Mouse (Mus musculus) heart, adult 2 months (tissue): ENCODE measurements at regions not wholly inside any gene's neighbourhood (a gene's known extent, or its start where the extent isn't known, plus 50 kb on each side); places are given as distances from the start of the nearest gene placed in this dataset.

ENCODE experiments used
- CTCF ChIP-seq: fragments of 200-600 bp; IDR thresholded peaks from 2 replicates; pipeline ENCODE4 v1.8.1; 2022; ENCODE audit warnings: antibody characterized with exemption, mild to moderate bottlenecking, moderate library complexity
- POLR2A ChIP-seq: fragments of 200-500 bp; IDR thresholded peaks from 2 replicates; pipeline ENCODE4 v1.6.1; 2011; ENCODE audit warnings: mild to moderate bottlenecking, low read depth, low read length, control low read depth; ENCODE audit not compliant: insufficient read depth

DNA sequence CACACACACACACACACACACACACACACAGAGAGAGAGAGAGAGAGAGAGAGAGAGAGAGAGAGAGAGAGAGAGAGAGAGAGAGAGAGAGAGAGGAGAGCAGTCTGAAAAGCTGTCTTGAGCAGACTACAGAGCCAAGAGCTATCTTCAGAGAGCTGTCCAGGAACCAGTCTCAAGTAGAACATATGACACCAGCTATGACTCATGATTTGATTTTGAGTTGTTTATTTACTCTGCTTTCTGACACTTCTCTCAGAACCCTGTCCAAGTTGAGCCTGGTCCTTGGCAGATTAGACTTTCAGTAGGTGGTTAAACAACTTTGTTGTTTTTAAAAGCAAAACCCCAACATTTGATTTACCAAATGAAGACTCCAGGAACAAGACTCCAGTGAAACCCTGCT is 420.8 kb upstream of the Lcorl start:
- TF ChIP-seq CTCF (no peak), POLR2A (no peak)
